21 mouse cellular contexts compared by ENCODE assay signal in the genomic region with DNA sequence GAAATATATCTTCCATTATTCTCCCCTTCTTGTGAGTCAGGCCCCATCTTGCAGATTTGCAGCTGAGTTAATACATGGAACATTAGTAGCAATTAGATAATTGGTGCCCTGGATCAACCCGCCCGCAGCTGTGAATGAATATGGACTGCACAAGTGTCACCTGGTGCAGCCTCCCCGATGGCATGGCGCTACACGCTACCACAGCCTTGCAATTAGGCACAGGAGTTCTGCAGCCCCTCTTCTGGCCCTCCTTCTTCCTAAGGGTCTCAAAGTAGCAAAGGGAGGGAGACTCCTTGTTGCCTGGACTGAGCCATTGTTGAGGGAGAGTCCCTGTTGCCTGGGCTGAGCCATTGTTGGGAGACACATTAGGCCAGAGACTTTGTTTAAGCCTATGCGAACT.
DNase-seq lines count a peak whose midpoint lies in the region; ATAC-seq and TF ChIP-seq lines count a peak whose summit lies in the region.
"Had no signal": no experiment of that assay in that cellular context is flagged by ENCODE, and none has a peak within 500 bp of the region (broad histone marks: within the 10 kb centered on the region; RNA-seq: fewer than 3 reads in every experiment).

No protein-coding gene starts in this region.

- TF ChIP-seq CTCF in brain, embryonic 14.5 days (IDR thresholded peaks at IDR 0.05; ENCODE audit: borderline replicate concordance, extremely low read depth, insufficient read depth, insufficient read length): no peak

- H3K36me3 ChIP-seq in hindbrain, embryonic 12.5 days: no peaks in the 10 kb centered on the region
- no peaks in the 10 kb centered on the region for H3K36me3 ChIP-seq in hindbrain, embryonic 10.5 days
- no peaks in the 10 kb centered on the region for H3K36me3 ChIP-seq in forebrain, embryonic 13.5 days (ENCODE audit: poor library complexity, severe bottlenecking)
- H3K36me3 ChIP-seq in midbrain, embryonic 15.5 days (replicated peaks): no peaks in the 10 kb centered on the region
- H3K36me3 ChIP-seq: embryonic facial prominence, embryonic 13.5 days; limb, embryonic 10.5 days had no signal

- H3K27me3 ChIP-seq in hindbrain, embryonic 12.5 days: no peaks in the 10 kb centered on the region
- H3K27me3 ChIP-seq in hindbrain, embryonic 10.5 days (ENCODE audit: insufficient read depth, poor library complexity, severe bottlenecking): no peaks in the 10 kb centered on the region
- no peaks in the 10 kb centered on the region for H3K27me3 ChIP-seq in forebrain, embryonic 13.5 days
- H3K27me3 ChIP-seq in midbrain, embryonic 15.5 days (replicated peaks): no peaks in the 10 kb centered on the region
- H3K27me3 ChIP-seq: embryonic facial prominence, embryonic 13.5 days had no signal

- WGBS in hindbrain, embryonic 12.5 days: 63% methylated on average over 6 of the region's 6 CpGs
- 68% methylated on average over 6 of the region's 6 CpGs for WGBS in hindbrain, embryonic 10.5 days
- WGBS in forebrain, embryonic 13.5 days: 38% methylated on average over 6 of the region's 6 CpGs
- WGBS in midbrain, embryonic 15.5 days: 42% methylated on average over 6 of the region's 6 CpGs

- no peak overlapping the region for H3K4me3 ChIP-seq in hindbrain, embryonic 12.5 days
- H3K4me3 ChIP-seq in hindbrain, embryonic 10.5 days: no peak overlapping the region
- no peak overlapping the region for H3K4me3 ChIP-seq in forebrain, embryonic 13.5 days
- H3K4me3 ChIP-seq in midbrain, embryonic 15.5 days: no peak overlapping the region
- H3K4me3 ChIP-seq: embryonic facial prominence, embryonic 13.5 days; layer of hippocampus, adult 2 months; limb, embryonic 10.5 days had no signal

- H3K9ac ChIP-seq in hindbrain, embryonic 12.5 days: no peak overlapping the region
- H3K9ac ChIP-seq in forebrain, embryonic 13.5 days: no peak overlapping the region
- no peak overlapping the region for H3K9ac ChIP-seq in midbrain, embryonic 15.5 days
- H3K9ac ChIP-seq: embryonic facial prominence, embryonic 13.5 days; liver, postnatal 0 days had no signal

- no peak for TF ChIP-seq POLR2A in brain, embryonic 14.5 days (IDR thresholded peaks at IDR 0.05; ENCODE audit: borderline replicate concordance, extremely low read depth, insufficient read depth, insufficient read length, poor library complexity, severe bottlenecking)

- H3K4me1 ChIP-seq in hindbrain, embryonic 12.5 days: peaks cover 13% of the 10 kb centered on the region
- H3K4me1 ChIP-seq in hindbrain, embryonic 10.5 days (replicated peaks): peaks cover 16% of the 10 kb centered on the region
- peaks cover 27% of the 10 kb centered on the region for H3K4me1 ChIP-seq in forebrain, embryonic 13.5 days
- 0 out of 2 replicates have a peak, but pooled peaks cover 7% of the 10 kb centered on the region for H3K4me1 ChIP-seq in midbrain, embryonic 15.5 days
- H3K4me1 ChIP-seq: embryonic facial prominence, embryonic 13.5 days had no signal

- no peak for DNase-seq in hindbrain, embryonic 10.5 days (ENCODE audit: low spot score)
- DNase-seq in brain, embryonic 14.5 days (ENCODE audit: low read depth): peak; percentile 79
- no peak for DNase-seq in adipocyte (ENCODE audit: low spot score)
- DNase-seq in adrenal gland, postnatal 4 days (ENCODE audit: low spot score in 2 of 2): no peak
- DNase-seq: adrenal gland, adult 2 months; cerebellum, postnatal 10 days; gastrocnemius, postnatal 14 days; heart, postnatal 10 days; kidney, adult 2 months; kidney, postnatal 10 days; liver, postnatal 0 days; lung, postnatal 10 days; right cerebral cortex, postnatal 4 days; thymus, adult 2 months had no signal

- H3K4me2 ChIP-seq in hindbrain, embryonic 12.5 days (replicated peaks): no peak overlapping the region
- H3K4me2 ChIP-seq in forebrain, embryonic 13.5 days: no peak overlapping the region
- H3K4me2 ChIP-seq in midbrain, embryonic 15.5 days: no peak overlapping the region
- H3K4me2 ChIP-seq: embryonic facial prominence, embryonic 13.5 days had no signal

- H3K27ac ChIP-seq in hindbrain, embryonic 12.5 days: no peak overlapping the region
- H3K27ac ChIP-seq in hindbrain, embryonic 10.5 days: no peak overlapping the region
- peak overlapping the region; percentile 48; the same call in 1 of the 2 replicates for H3K27ac ChIP-seq in forebrain, embryonic 13.5 days
- H3K27ac ChIP-seq in midbrain, embryonic 15.5 days: no peak overlapping the region
- H3K27ac ChIP-seq: embryonic facial prominence, embryonic 13.5 days; layer of hippocampus, adult 2 months; limb, embryonic 10.5 days had no signal

- H3K9me3 ChIP-seq in hindbrain, embryonic 12.5 days (replicated peaks): no peaks in the 10 kb centered on the region
- no peaks in the 10 kb centered on the region for H3K9me3 ChIP-seq in hindbrain, embryonic 10.5 days
- H3K9me3 ChIP-seq in forebrain, embryonic 13.5 days (replicated peaks): no peaks in the 10 kb centered on the region
- H3K9me3 ChIP-seq in midbrain, embryonic 15.5 days: no peaks in the 10 kb centered on the region
- H3K9me3 ChIP-seq: embryonic facial prominence, embryonic 13.5 days; limb, embryonic 10.5 days had no signal

- ATAC-seq in hindbrain, embryonic 12.5 days (ENCODE audit: low FRiP score): peak; percentile 72
- peak; percentile 77 for ATAC-seq in forebrain, embryonic 13.5 days
- ATAC-seq in midbrain, embryonic 15.5 days (replicated peaks): peak; percentile 48; the same call in 1 of the 2 replicates
- ATAC-seq: inflammation-experienced regulatory T-cells, adult 6 months; liver, postnatal 0 days had no signal
